Mouse (Mus musculus): ENCODE measurements around the gene Olfr747.

GRCm38 (mm10) chr14:50741584-50741983 is 48.6 kb upstream of the Olfr747 start:
- TF ChIP-seq CTCF (IDR thresholded peaks at IDR 0.05; ENCODE audit: control insufficient read depth, insufficient read depth, low read length) (no peak), POLR2A (IDR thresholded peaks at IDR 0.05; ENCODE audit: borderline replicate concordance, control insufficient read depth, low read depth, low read length) (no peak)

Data from bone marrow, adult 2 months (tissue).